Mouse (Mus musculus): ENCODE results near the gene Map4k3.

Gene Map4k3

GRCm38 (mm10) chr17:80729080-80729749 is 930 bp upstream of the Map4k3 start:
- no peak for DNase-seq

- DNase-seq = peak; percentile 56 to 71
Measured at GRCm38 (mm10) chr17:80727341-80727951, 839 bp downstream of the Map4k3 start.

- DNase-seq = peak; percentile 65 to 78
Measured at GRCm38 (mm10) chr17:80726821-80727220, 1.5 kb downstream of the Map4k3 start.

GRCm38 (mm10) chr17:80723092-80723491 is 5.2 kb downstream of the Map4k3 start:
- DNase-seq = no peak

GRCm38 (mm10) chr17:80721670-80722069 is 6.6 kb downstream of the Map4k3 start:
- no peak for DNase-seq

- DNase-seq = no peak
Measured at GRCm38 (mm10) chr17:80719309-80719708, 9.0 kb downstream of the Map4k3 start.

GRCm38 (mm10) chr17:80718243-80718642 is 10.0 kb downstream of the Map4k3 start:
- DNase-seq = no peak

- no peak for DNase-seq
Measured at GRCm38 (mm10) chr17:80713588-80713987, 14.7 kb downstream of the Map4k3 start.

GRCm38 (mm10) chr17:80709921-80710838 is 18.1 kb downstream of the Map4k3 start:
- peak; percentile 80 to 86 for DNase-seq

GRCm38 (mm10) chr17:80708803-80709202 is 19.5 kb downstream of the Map4k3 start:
- DNase-seq = no peak

- DNase-seq = peak; percentile 50 to 59
Measured at GRCm38 (mm10) chr17:80707176-80707575, 21.1 kb downstream of the Map4k3 start.

- DNase-seq = no peak
Measured at GRCm38 (mm10) chr17:80706608-80707007, 21.7 kb downstream of the Map4k3 start.

GRCm38 (mm10) chr17:80701687-80702086 is 26.6 kb downstream of the Map4k3 start:
- DNase-seq = no peak

- no peak for DNase-seq
Measured at GRCm38 (mm10) chr17:80698930-80699329, 29.4 kb downstream of the Map4k3 start.

- DNase-seq = no peak
Measured at GRCm38 (mm10) chr17:80698191-80698901, 29.9 kb downstream of the Map4k3 start.

- no peak for DNase-seq
Measured at GRCm38 (mm10) chr17:80696956-80697355, 31.3 kb downstream of the Map4k3 start.

GRCm38 (mm10) chr17:80696210-80696609 is 32.1 kb downstream of the Map4k3 start:
- no peak for DNase-seq

GRCm38 (mm10) chr17:80693707-80694106 is 34.6 kb downstream of the Map4k3 start:
- no peak for DNase-seq

GRCm38 (mm10) chr17:80692183-80692582 is 36.1 kb downstream of the Map4k3 start:
- no peak for DNase-seq

GRCm38 (mm10) chr17:80688701-80689100 is 39.6 kb downstream of the Map4k3 start:
- DNase-seq = no peak

GRCm38 (mm10) chr17:80686066-80686465 is 42.2 kb downstream of the Map4k3 start:
- DNase-seq = no peak

GRCm38 (mm10) chr17:80683821-80684576 is 44.3 kb downstream of the Map4k3 start:
- peak; percentile 56 to 59 for DNase-seq

Measured in cerebellum, adult 18-20 months (tissue).